Mouse (Mus musculus): ENCODE results near the gene Kif23. TPM values are rescaled to one million over a fixed set of nuclear protein-coding genes. Genes with fewer than 3 reads are reported as not detected.
A peak's percentile ranks its signal among the peaks of the same experiment; 100 is the strongest.

Gene Kif23
- polyA plus RNA-seq, 1 experiment from 2014 or later = 36.6 TPM

DNA sequence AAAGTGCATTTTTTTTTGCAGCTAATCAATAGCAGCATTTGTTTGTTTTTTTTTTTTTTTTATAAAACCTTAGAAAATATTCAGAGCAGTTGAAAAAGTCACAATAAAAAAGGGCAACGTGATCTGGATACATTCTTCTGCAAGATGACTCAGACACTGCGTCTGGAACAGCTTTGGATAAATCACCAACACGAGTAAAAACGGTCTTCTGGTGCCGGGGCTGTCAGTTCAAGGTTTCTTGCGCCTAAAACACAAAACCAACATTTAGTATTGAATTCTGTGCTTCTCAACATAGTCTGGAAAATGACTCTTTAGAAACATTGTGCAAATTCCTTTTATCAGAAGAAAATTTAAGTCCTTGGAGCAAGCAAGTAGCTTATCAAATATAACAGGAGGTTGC is 29.1 kb downstream of the Kif23 start:
- peaks cover 16% of the 10 kb centered on the region for H3K4me1 ChIP-seq (replicated peaks; ENCODE audit: control insufficient read depth, insufficient read depth, low read length)
- 96% methylated on average over 6 of the region's 6 CpGs for WGBS
- no peak for ATAC-seq
- no peaks in the 10 kb centered on the region for H3K9me3 ChIP-seq (ENCODE audit: control insufficient read depth, low read length)
- peaks cover 6% of the 10 kb centered on the region for H3K36me3 ChIP-seq (ENCODE audit: control insufficient read depth, insufficient read depth)
- H3K9ac ChIP-seq (replicated peaks; ENCODE audit: low read depth, low read length) = no peak overlapping the region
- no peak overlapping the region for H3K4me2 ChIP-seq (ENCODE audit: low read length)
- no peak overlapping the region for H3K4me3 ChIP-seq (replicated peaks; ENCODE audit: low read length)
- no peak overlapping the region for H3K27ac ChIP-seq (ENCODE audit: low read length)
- H3K27me3 ChIP-seq (replicated peaks; ENCODE audit: control insufficient read depth, insufficient read depth, low read length) = no peaks in the 10 kb centered on the region

DNA sequence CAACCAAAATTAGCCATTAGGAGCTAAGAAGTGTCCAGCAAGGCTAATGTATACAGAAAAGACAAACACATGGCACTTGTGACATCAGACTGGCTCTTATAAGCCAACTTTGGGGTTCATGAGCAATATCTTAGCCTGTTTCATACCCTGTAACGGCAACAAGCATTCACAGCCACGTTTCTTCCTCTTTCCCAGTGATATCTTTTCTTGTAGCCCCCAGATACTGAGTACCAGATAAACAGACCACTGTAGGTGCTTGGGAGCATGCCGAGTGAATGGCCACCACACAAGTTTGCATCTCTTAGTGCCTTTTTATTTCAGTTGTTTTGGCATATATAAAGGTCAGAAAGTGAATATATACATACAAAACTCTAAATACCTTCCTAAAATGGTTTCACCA is 29.6 kb downstream of the Kif23 start:
- 91% methylated on average over 3 of the region's 3 CpGs for WGBS
- peaks cover 10% of the 10 kb centered on the region for H3K36me3 ChIP-seq (ENCODE audit: control insufficient read depth, insufficient read depth)

DNA sequence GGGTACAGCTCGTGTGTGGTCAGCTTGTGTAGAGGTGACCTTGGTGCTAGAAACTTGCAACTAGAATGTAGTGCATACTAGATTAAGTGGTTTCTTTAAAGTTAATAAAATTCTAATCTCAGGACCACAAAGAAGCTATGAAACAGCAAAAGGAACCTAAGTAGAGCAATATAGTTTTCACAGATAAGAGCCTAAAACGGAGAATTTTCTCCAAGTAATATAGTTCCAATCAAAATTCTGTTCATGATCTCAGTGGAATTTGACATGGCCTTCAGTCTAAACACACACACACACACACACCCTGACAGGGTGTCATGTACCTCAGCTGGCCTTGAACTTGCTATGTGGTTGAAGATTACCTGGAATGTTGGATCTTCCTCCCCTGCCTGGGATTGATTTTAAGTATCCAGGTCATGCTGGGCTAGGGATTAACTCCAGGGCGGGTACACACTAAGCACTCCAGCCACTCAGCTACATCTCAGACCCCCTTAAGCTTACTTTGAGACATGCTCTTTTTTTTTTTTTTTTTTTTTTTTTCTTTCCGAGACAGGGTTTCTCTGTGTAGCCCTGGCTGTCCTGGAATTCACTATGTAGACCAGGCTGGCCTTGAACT is 31.1 kb downstream of the Kif23 start:
- peak overlapping the region; percentile 72; the same call in 1 of the 2 replicates for H3K9ac ChIP-seq (replicated peaks; ENCODE audit: low read depth, low read length)
- no peaks in the 10 kb centered on the region for H3K9me3 ChIP-seq (ENCODE audit: control insufficient read depth, low read length)
- peaks cover 21% of the 10 kb centered on the region for H3K4me1 ChIP-seq (replicated peaks; ENCODE audit: control insufficient read depth, insufficient read depth, low read length)
- H3K27ac ChIP-seq (ENCODE audit: low read length) = peak overlapping the region; percentile 96; the same call in 1 of the 2 replicates
- H3K27me3 ChIP-seq (replicated peaks; ENCODE audit: control insufficient read depth, insufficient read depth, low read length) = no peaks in the 10 kb centered on the region
- peaks cover 11% of the 10 kb centered on the region for H3K36me3 ChIP-seq (ENCODE audit: control insufficient read depth, insufficient read depth)
- H3K4me3 ChIP-seq (replicated peaks; ENCODE audit: low read length) = peak overlapping the region; percentile 82
- H3K4me2 ChIP-seq (ENCODE audit: low read length) = peak overlapping the region; percentile 91
- ATAC-seq = no peak
- 40% methylated on average over 4 of the region's 4 CpGs for WGBS

More for the DNA sequence above, 29.6 kb downstream of the Kif23 start:
- ATAC-seq = no peak
- no peaks in the 10 kb centered on the region for H3K9me3 ChIP-seq (ENCODE audit: control insufficient read depth, low read length)
- no peak overlapping the region for H3K9ac ChIP-seq (replicated peaks; ENCODE audit: low read depth, low read length)
- H3K27me3 ChIP-seq (replicated peaks; ENCODE audit: control insufficient read depth, insufficient read depth, low read length) = no peaks in the 10 kb centered on the region
- H3K4me2 ChIP-seq (ENCODE audit: low read length) = no peak overlapping the region
- H3K4me3 ChIP-seq (replicated peaks; ENCODE audit: low read length) = no peak overlapping the region
- no peak overlapping the region for H3K27ac ChIP-seq (ENCODE audit: low read length)
- H3K4me1 ChIP-seq (replicated peaks; ENCODE audit: control insufficient read depth, insufficient read depth, low read length) = peaks cover 19% of the 10 kb centered on the region

DNA sequence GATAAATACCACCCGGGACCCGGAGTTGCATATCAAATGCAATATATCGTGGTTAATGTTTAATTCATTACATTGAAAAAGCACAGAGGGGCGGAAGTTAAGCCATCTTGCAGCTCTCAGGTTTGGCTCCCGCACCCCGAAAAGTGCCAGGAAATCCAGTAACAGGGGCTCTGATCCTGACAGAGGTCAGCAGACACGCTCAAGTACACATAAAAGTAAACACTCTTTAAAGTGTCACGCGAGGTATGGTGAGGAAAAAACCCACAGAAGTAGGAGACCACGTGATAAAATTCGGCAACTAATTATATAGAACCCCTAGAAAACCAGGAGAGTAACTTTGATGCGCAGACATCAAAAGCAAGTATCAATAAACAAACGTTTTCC is 31.7 kb downstream of the Kif23 start:
- ATAC-seq = peak; percentile 16; the same call in 1 of the 2 replicates
- Histone ChIP-seq H3K9me3 (ENCODE audit: control insufficient read depth, low read length) (no peaks in the 10 kb centered on the region), H3K9ac (replicated peaks; ENCODE audit: low read depth, low read length) (peak overlapping the region; percentile 72), H3K4me3 (replicated peaks; ENCODE audit: low read length) (peak overlapping the region; percentile 82), H3K27me3 (replicated peaks; ENCODE audit: control insufficient read depth, insufficient read depth, low read length) (no peaks in the 10 kb centered on the region), H3K4me1 (replicated peaks; ENCODE audit: control insufficient read depth, insufficient read depth, low read length) (peaks cover 21% of the 10 kb centered on the region), H3K4me2 (ENCODE audit: low read length) (peak overlapping the region; percentile 91), H3K36me3 (ENCODE audit: control insufficient read depth, insufficient read depth) (peaks cover 11% of the 10 kb centered on the region), H3K27ac (ENCODE audit: low read length) (peak overlapping the region; percentile 96)
- 4% methylated on average over 13 of the region's 13 CpGs for WGBS

DNA sequence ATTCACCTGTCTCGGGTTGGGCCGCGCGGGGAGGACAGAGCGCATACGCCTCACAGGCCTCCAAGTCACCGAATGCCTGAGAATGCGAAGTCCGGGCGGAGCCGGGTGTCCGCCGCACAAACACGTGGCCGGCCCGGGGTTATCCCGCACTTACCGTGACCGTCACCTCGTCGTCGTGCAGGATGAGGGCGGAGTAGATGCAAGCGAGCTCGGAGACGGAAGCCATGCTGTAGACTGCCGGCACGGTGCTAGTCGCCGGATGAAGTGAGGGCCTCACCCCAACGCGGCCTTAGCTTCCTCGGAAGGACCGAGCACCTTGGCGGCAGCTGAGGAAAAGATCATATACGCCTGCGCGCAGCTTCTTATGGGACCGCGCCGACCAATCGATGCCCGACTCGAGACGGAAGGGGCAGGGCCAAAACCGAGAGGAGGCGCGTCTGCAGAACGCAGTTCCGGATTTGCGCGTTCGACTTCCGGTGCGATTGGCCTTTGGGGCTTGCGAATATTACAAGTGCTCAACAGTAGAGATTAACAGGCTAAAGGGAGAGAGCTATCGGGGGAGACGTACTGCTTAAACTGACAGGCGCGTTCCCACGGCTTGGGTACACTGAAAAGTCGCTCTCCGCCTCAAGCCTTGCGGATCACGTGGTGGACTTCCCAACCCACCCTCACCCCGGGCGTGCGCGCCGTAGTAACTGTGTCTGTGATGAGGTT is 32.2 kb downstream of the Kif23 start, which contains the start of gene Rplp1:
Rplp1 (minus strand) TSS at position 340 of the 714 bp plus-strand sequence.
- peak within 1 kb of the TSS; percentile 91 for H3K4me2 ChIP-seq (ENCODE audit: low read length)
- H3K36me3 ChIP-seq (ENCODE audit: control insufficient read depth, insufficient read depth) = peaks cover 11% of the 10 kb centered on the region
- H3K9ac ChIP-seq (replicated peaks; ENCODE audit: low read depth, low read length) = peak within 1 kb of the TSS; percentile 90
- H3K4me3 ChIP-seq (replicated peaks; ENCODE audit: low read length) = peak within 1 kb of the TSS; percentile 82
- ATAC-seq = peak; percentile 98
- WGBS = under 1% methylated on average over 66 of the region's 70 CpGs
- peaks cover 21% of the 10 kb centered on the region for H3K4me1 ChIP-seq (replicated peaks; ENCODE audit: control insufficient read depth, insufficient read depth, low read length)
- H3K27ac ChIP-seq (ENCODE audit: low read length) = peak within 1 kb of the TSS; percentile 96
- no peaks in the 10 kb centered on the region for H3K9me3 ChIP-seq (ENCODE audit: control insufficient read depth, low read length)
- H3K27me3 ChIP-seq (replicated peaks; ENCODE audit: control insufficient read depth, insufficient read depth, low read length) = no peaks in the 10 kb centered on the region

DNA sequence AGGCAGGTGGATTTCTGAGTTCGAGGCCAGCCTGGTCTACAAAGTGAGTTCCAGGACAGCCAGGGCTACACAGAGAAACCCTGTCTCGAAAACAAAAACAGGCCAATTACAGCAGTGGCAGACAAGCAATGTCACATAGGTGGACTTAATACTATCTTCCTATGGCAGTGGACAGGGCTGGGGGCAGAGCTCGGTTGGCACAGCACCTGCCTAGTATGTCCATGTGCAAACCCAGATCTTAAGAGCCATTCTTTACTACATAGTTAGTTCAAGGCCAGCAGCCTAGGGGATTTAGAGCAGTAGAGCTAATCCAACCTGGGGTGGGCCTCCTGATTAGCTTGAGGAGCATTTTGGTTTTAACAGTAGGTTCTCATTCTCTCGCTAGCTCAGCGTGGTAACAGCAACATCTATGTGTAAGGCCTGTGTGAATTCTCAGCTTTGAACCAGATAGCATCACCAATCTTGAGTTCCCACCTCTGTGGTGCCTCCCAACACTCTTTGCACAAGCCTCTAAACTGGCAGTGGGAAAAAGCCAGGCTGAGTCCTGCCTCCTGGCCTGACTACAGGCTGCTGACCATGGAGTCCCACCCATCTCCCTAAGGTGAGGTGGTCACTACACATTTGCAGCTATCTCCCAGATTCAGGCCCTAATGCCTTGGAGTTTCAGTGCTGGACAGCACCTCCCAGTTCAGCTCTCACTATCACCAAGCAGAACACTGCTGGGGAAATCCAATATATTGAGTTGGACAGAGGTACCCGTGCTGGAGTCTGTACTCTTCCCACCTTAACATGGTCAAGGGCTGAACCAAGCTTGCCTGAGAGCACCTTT is 35.1 kb downstream of the Kif23 start:
- no peaks in the 10 kb centered on the region for H3K27me3 ChIP-seq (replicated peaks; ENCODE audit: control insufficient read depth, insufficient read depth, low read length)
- WGBS = 57% methylated on average over 6 of the region's 6 CpGs
- no peak overlapping the region for H3K4me3 ChIP-seq (replicated peaks; ENCODE audit: low read length)
- no peak for ATAC-seq
- H3K36me3 ChIP-seq (ENCODE audit: control insufficient read depth, insufficient read depth) = peaks cover 9% of the 10 kb centered on the region
- H3K9ac ChIP-seq (replicated peaks; ENCODE audit: low read depth, low read length) = no peak overlapping the region
- no peak overlapping the region for H3K4me2 ChIP-seq (ENCODE audit: low read length)
- peaks cover 21% of the 10 kb centered on the region for H3K4me1 ChIP-seq (replicated peaks; ENCODE audit: control insufficient read depth, insufficient read depth, low read length)
- H3K27ac ChIP-seq (ENCODE audit: low read length) = no peak overlapping the region
- H3K9me3 ChIP-seq (ENCODE audit: control insufficient read depth, low read length) = no peaks in the 10 kb centered on the region

DNA sequence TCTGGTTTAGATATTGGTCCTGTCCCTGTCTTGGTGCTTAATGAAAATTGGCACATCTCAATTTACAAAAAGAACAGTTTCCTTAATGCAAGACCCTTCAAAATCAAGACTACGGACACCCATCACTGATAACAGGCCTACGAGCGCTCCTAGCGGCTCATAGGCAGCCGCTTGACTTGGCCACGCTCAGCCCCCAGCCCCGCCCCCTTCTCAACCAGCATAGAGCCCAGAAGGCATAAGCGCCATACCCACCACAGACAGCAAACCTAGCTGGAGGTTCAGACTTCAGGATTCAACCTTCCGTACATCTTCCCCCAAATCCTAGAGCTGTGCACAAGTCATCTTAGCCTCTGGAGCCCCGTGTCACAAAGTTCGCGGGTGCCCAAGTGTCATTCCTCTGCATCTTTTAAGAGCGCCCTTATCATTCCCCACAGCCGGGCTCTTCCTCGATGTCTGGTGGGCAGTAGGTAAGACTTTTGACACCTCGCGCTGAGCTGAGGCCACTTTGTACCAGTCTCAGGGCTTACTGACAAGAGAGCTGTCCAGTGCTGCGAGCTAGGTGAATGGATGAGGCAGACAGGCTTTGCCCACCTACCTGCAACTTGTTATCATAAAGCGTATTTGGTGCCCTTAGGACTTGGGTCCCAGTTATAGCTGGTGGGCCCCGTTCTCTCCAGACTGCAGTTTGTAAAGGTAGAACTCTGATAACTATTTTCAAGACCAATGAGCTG is 35.9 kb downstream of the Kif23 start:
- ATAC-seq = no peak
- H3K27ac ChIP-seq (ENCODE audit: low read length) = no peak overlapping the region
- H3K9me3 ChIP-seq (ENCODE audit: control insufficient read depth, low read length) = no peaks in the 10 kb centered on the region
- H3K4me3 ChIP-seq (replicated peaks; ENCODE audit: low read length) = no peak overlapping the region
- H3K4me1 ChIP-seq (replicated peaks; ENCODE audit: control insufficient read depth, insufficient read depth, low read length) = peaks cover 21% of the 10 kb centered on the region
- no peak overlapping the region for H3K4me2 ChIP-seq (ENCODE audit: low read length)
- H3K9ac ChIP-seq (replicated peaks; ENCODE audit: low read depth, low read length) = no peak overlapping the region
- 47% methylated on average over 20 of the region's 20 CpGs for WGBS
- H3K27me3 ChIP-seq (replicated peaks; ENCODE audit: control insufficient read depth, insufficient read depth, low read length) = no peaks in the 10 kb centered on the region
- H3K36me3 ChIP-seq (ENCODE audit: control insufficient read depth, insufficient read depth) = peaks cover 9% of the 10 kb centered on the region

DNA sequence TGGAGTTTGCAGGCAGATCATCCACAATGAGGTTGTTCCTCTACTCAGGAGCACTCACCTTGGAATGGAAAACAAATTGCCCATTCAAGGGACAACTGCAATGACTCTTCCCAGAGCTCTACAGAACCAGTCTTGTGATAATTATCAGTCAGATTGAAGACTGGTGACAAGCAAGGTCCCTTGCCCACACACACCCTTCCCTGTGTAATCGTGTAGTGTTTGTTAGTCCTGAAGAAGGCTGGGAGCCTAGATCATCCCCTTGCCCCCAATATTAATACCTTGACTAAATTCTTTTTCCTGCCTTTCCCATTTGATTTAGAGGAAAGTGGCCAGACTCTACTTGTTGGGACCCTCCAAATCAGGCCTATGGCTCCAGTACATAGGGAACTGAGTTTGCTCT is 36.9 kb downstream of the Kif23 start:
- peaks cover 9% of the 10 kb centered on the region for H3K36me3 ChIP-seq (ENCODE audit: control insufficient read depth, insufficient read depth)
- H3K9ac ChIP-seq (replicated peaks; ENCODE audit: low read depth, low read length) = no peak overlapping the region
- H3K9me3 ChIP-seq (ENCODE audit: control insufficient read depth, low read length) = no peaks in the 10 kb centered on the region
- H3K27ac ChIP-seq (ENCODE audit: low read length) = no peak overlapping the region
- no peak overlapping the region for H3K4me3 ChIP-seq (replicated peaks; ENCODE audit: low read length)
- H3K27me3 ChIP-seq (replicated peaks; ENCODE audit: control insufficient read depth, insufficient read depth, low read length) = no peaks in the 10 kb centered on the region
- H3K4me1 ChIP-seq (replicated peaks; ENCODE audit: control insufficient read depth, insufficient read depth, low read length) = peaks cover 17% of the 10 kb centered on the region
- no peak for ATAC-seq
- WGBS = 93% methylated on average over 1 of the region's 1 CpGs
- H3K4me2 ChIP-seq (ENCODE audit: low read length) = no peak overlapping the region
